Mouse (Mus musculus): ENCODE measurements at regions not wholly inside any gene's neighbourhood (a gene's known extent, or its start where the extent isn't known, plus 50 kb on each side); places are given as distances from the start of the nearest gene placed in this dataset.

DNA sequence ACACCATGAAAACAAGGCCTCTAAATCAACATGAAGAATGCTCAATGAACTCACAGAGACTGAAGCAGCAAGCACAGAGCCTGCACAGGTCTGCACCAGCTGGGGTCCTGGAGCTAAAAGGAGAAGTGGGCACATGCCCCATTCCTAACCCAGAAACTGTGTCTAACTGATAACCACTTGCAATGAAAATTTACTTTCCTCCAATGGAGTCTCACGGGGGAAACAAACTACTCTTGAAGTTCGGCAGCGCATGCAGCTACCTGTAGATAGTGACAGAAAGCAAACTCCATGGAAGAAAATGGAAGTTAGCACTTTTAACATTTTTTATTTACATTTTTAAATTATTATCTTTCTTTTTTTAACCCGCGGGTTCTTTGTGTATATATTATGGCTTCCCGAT lies 76.8 kb upstream of the Akap6 start:
- no peak overlapping the region for H3K27ac ChIP-seq (ENCODE audit: low read depth, low read length)
- H3K36me3 ChIP-seq (ENCODE audit: control insufficient read depth, insufficient read depth, low read length): no peaks in the 10 kb centered on the region
- WGBS: 92% methylated on average over 6 of the region's 6 CpGs

DNA sequence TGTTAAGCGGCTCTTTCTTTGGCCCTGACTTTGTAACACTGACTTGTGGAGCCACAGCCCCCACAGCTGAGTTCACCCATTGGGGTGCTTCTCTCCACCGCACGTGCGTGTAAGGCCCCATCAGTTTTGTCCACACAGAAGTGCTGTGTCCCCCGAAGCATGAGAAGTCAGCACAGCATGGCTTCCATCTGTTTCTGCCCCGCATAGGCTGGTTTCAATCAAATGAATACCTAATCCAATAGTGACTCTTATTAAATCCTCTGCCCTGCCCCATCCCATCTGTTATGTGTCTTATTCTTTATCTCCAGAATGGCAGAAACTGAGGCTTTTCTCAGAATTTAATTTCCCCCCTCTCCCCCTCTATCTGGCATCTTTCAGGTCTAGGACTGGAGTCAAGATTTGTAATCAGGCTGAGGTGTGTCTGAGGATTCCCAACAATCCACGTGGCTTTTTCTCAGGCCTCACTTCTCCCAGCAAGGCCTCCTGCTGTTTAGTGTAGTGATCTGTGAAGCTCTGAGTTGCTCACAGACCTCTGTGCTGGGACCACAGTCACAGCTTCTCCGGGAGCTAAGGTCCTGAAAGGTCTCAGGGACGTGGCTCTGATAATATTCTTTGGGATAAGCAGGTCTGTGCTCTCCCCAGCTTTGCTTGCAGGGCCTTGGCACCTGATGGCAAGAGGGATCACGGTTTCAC lies 75.6 kb upstream of the Akap6 start:
- Histone ChIP-seq H3K27ac (ENCODE audit: low read depth, low read length) (no peak overlapping the region), H3K4me3 (ENCODE audit: low read length) (no peak overlapping the region), H3K4me1 (ENCODE audit: control insufficient read depth, insufficient read depth, low read length) (0 out of 2 replicates have a peak, but pooled peaks cover 2% of the 10 kb centered on the region), H3K27me3 (ENCODE audit: control insufficient read depth, insufficient read depth, low read length) (no peaks in the 10 kb centered on the region), H3K9ac (ENCODE audit: low read depth, low read length) (no peak overlapping the region), H3K9me3 (ENCODE audit: control insufficient read depth, low read length) (no peaks in the 10 kb centered on the region), H3K4me2 (replicated peaks; ENCODE audit: low read depth, low read length) (no peak overlapping the region), H3K36me3 (ENCODE audit: control insufficient read depth, insufficient read depth, low read length) (no peaks in the 10 kb centered on the region)
- 71% methylated on average over 10 of the region's 10 CpGs for WGBS
- no peak for ATAC-seq (ENCODE audit: low FRiP score, low TSS enrichment)

More for the DNA sequence above, 76.8 kb upstream of the Akap6 start:
- Histone ChIP-seq H3K27me3 (ENCODE audit: control insufficient read depth, insufficient read depth, low read length) (no peaks in the 10 kb centered on the region), H3K4me1 (ENCODE audit: control insufficient read depth, insufficient read depth, low read length) (no peaks in the 10 kb centered on the region), H3K9me3 (ENCODE audit: control insufficient read depth, low read length) (no peaks in the 10 kb centered on the region), H3K9ac (ENCODE audit: low read depth, low read length) (no peak overlapping the region), H3K4me2 (replicated peaks; ENCODE audit: low read depth, low read length) (no peak overlapping the region), H3K4me3 (ENCODE audit: low read length) (no peak overlapping the region)
- no peak for ATAC-seq (ENCODE audit: low FRiP score, low TSS enrichment)

DNA sequence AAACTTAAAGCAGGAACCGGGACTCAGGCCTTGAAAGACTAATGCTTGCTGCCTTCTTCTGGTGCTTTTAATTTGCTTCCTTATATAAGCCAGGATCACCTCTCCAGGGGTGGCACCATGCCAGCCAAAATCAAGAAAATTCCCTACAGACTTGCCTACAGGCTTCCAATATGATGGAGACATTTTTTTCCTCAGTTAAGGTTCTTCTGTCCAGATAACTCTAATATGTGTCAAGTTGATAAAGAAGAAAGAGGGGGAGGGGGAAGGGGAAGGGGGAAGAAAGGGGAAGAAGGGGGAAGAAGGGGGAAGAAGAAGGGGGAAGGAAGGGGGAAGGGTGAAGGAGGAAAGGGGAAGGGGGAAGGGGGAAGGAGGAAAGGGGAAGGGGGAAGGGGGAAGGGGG lies 74.3 kb upstream of the Akap6 start:
- 78% methylated on average over 1 of the region's 1 CpGs for WGBS
- ATAC-seq (ENCODE audit: low FRiP score, low TSS enrichment): no peak

DNA sequence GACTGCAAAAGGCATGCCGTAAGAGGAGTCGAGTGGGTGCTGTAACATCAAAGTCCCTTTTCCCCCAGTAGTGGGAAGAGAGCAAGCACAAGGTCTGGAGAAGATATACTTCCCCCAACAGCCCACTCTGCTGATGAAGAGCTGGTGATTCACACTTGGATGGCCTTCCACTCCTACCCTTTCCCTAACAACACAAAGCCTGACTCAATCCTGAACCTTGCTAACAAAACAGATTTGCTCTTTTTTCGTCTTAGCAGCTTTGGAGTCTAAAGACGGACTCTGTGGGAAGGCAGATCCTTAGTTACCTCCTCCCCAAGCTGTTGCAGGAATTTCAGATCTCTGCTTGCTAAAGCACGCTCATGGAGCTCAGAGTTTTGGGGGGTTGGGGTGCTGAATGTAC lies 70.4 kb upstream of the Akap6 start:
- H3K4me1 ChIP-seq (ENCODE audit: control insufficient read depth, insufficient read depth, low read length): 0 out of 2 replicates have a peak, but pooled peaks cover 2% of the 10 kb centered on the region
- WGBS: 71% methylated on average over 5 of the region's 5 CpGs
- no peak overlapping the region for H3K27ac ChIP-seq (ENCODE audit: low read depth, low read length)
- H3K4me3 ChIP-seq (ENCODE audit: low read length): no peak overlapping the region
- ATAC-seq (ENCODE audit: low FRiP score, low TSS enrichment): no peak
- H3K9me3 ChIP-seq (ENCODE audit: control insufficient read depth, low read length): no peaks in the 10 kb centered on the region
- no peak overlapping the region for H3K4me2 ChIP-seq (replicated peaks; ENCODE audit: low read depth, low read length)
- no peak overlapping the region for H3K9ac ChIP-seq (ENCODE audit: low read depth, low read length)
- H3K27me3 ChIP-seq (ENCODE audit: control insufficient read depth, insufficient read depth, low read length): no peaks in the 10 kb centered on the region
- H3K36me3 ChIP-seq (ENCODE audit: control insufficient read depth, insufficient read depth, low read length): no peaks in the 10 kb centered on the region

More for the DNA sequence above, 74.3 kb upstream of the Akap6 start:
- H3K4me3 ChIP-seq (ENCODE audit: low read length): no peak overlapping the region
- H3K36me3 ChIP-seq (ENCODE audit: control insufficient read depth, insufficient read depth, low read length): no peaks in the 10 kb centered on the region
- H3K9me3 ChIP-seq (ENCODE audit: control insufficient read depth, low read length): no peaks in the 10 kb centered on the region
- no peak overlapping the region for H3K9ac ChIP-seq (ENCODE audit: low read depth, low read length)
- no peak overlapping the region for H3K4me2 ChIP-seq (replicated peaks; ENCODE audit: low read depth, low read length)
- 0 out of 2 replicates have a peak, but pooled peaks cover 2% of the 10 kb centered on the region for H3K4me1 ChIP-seq (ENCODE audit: control insufficient read depth, insufficient read depth, low read length)
- H3K27ac ChIP-seq (ENCODE audit: low read depth, low read length): no peak overlapping the region
- no peaks in the 10 kb centered on the region for H3K27me3 ChIP-seq (ENCODE audit: control insufficient read depth, insufficient read depth, low read length)

DNA sequence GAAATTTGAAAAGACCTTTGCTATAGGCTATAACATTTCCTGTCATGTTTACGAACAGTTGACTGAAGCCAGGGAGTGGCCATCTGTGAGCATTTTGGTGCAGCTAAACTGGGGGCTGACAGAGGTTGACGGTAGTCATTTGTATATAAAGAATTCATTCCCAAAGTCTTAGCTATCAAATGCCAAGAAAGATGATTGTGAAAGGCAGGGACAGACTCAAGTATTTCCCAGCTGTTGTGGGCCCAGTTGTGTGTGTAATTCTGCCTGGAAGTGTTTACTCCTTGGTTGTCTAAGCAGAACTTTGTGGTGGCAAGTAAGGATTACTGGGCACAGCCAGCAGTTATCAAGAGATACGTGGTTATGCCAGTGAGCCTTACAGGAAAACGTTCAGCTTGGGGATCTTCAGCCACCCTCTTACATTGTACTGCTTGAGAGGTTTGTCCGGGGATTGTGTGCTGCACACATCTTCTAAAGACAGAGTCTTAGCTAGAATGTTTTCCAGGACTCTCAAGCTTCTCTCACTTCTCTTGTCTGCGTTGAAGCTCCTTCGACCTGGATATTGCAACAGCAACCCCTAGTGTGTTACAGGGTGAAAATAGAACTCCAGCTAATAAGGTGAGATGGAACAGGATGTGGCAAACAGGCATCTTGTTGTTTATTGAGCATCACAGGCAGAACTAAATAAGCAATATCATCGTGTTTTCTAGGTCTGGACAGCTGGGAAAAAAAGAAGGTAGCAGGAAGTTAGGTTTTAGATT lies 63.9 kb upstream of the Akap6 start:
- Histone ChIP-seq H3K36me3 (ENCODE audit: control insufficient read depth, insufficient read depth, low read length) (no peaks in the 10 kb centered on the region), H3K9ac (ENCODE audit: low read depth, low read length) (no peak overlapping the region), H3K27ac (ENCODE audit: low read depth, low read length) (no peak overlapping the region), H3K4me1 (ENCODE audit: control insufficient read depth, insufficient read depth, low read length) (no peaks in the 10 kb centered on the region), H3K4me2 (replicated peaks; ENCODE audit: low read depth, low read length) (no peak overlapping the region), H3K27me3 (ENCODE audit: control insufficient read depth, insufficient read depth, low read length) (no peaks in the 10 kb centered on the region), H3K4me3 (ENCODE audit: low read length) (no peak overlapping the region), H3K9me3 (ENCODE audit: control insufficient read depth, low read length) (no peaks in the 10 kb centered on the region)
- 56% methylated on average over 8 of the region's 8 CpGs for WGBS
- no peak for ATAC-seq (ENCODE audit: low FRiP score, low TSS enrichment)

DNA sequence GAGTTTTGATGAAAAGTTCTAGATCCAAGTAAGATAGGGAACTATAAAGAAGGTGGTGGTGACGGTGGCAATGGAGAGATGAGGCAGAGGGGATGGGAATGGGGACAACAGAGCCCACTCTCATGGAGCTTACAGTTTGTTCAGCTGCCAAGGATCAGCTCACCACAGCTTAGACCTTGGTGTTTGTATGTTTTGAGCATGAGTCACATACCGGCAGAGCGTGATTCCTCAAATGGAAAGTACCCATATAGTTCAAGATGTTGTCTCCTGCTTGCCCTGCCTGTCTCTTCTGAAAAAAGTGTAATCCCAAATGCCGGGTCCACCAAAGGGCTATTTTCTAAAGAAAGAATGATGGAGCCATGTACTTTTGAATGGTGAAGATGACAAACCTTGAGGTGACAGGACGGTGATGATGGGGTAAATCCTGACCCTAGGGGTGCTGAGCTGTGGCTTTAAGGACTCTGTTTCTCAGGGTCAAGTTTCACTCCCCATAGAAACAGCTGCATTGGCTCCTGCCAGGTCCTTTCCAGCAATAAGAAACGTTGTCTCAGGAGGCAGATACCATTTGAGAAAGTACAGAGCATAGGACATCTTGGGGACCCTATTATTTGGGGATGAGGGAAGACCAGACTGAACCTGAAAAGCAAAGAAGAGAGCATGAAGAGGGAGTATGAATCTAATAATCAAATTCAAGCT lies 62.8 kb upstream of the Akap6 start:
- Histone ChIP-seq H3K9ac (ENCODE audit: low read depth, low read length) (no peak overlapping the region), H3K36me3 (ENCODE audit: control insufficient read depth, insufficient read depth, low read length) (no peaks in the 10 kb centered on the region), H3K4me3 (ENCODE audit: low read length) (no peak overlapping the region), H3K27ac (ENCODE audit: low read depth, low read length) (no peak overlapping the region), H3K9me3 (ENCODE audit: control insufficient read depth, low read length) (no peaks in the 10 kb centered on the region), H3K27me3 (ENCODE audit: control insufficient read depth, insufficient read depth, low read length) (no peaks in the 10 kb centered on the region), H3K4me2 (replicated peaks; ENCODE audit: low read depth, low read length) (no peak overlapping the region), H3K4me1 (ENCODE audit: control insufficient read depth, insufficient read depth, low read length) (no peaks in the 10 kb centered on the region)
- 66% methylated on average over 6 of the region's 6 CpGs for WGBS
- ATAC-seq (ENCODE audit: low FRiP score, low TSS enrichment): no peak

DNA sequence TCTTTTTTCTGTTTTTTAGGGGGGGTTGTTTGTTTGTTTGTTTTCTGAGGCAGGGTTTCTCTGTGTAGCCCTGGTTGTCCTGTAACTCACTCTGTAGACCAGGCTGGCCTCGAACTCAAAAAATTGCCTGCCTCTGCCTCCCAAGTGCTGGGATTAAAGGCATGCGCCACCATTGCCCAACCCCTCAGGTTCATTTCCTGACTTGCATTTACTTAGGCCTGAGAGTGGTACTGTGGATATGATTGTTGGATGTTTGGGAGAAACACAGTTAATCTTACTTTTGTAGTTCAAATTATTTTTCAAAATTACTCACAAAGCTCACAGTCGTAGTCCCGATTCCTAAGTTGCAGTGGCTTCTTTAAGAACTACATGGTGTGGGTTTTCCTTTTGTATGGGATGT lies 62.3 kb upstream of the Akap6 start:
- 92% methylated on average over 4 of the region's 4 CpGs for WGBS
- no peak overlapping the region for H3K9ac ChIP-seq (ENCODE audit: low read depth, low read length)

DNA sequence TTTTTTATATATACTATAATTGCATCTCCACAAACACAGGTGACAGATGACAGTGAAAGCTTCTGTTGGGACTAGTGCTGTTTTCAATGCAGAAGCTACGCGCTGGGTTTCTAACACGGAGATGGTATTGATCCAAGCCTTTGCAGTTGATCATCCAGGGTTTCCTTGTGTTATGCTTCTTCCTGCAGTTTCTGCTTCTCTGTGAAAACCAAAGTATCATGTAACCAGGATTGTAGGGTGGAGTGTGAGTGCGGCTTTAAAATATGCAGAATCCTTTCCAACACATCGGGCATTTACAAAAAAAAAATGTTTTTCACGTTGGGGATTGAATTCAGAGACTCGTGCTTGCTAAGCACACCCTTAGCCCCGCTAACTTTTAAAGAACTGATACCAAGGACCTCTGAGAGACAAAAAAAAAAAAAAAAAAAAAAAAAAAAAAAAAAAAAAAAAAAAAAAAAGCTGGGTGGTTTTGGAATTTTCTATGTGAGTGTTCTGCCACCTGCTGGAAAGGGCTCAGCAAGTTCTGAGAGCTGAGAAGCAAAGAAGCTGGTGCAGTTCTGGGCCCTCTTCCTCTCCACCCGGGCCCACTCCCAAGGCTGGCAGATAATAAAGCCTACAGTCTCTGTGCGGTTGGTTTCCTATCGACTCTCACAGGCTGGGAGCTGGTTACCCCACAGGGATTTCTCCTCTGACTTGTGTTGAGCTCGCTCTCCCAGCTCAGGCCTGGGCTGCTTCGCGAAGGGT lies 61.5 kb upstream of the Akap6 start:
- Histone ChIP-seq H3K27me3 (ENCODE audit: control insufficient read depth, insufficient read depth, low read length) (no peaks in the 10 kb centered on the region), H3K9me3 (ENCODE audit: control insufficient read depth, low read length) (no peaks in the 10 kb centered on the region), H3K27ac (ENCODE audit: low read depth, low read length) (no peak overlapping the region; the same call in 1 of the 2 replicates), H3K9ac (ENCODE audit: low read depth, low read length) (no peak overlapping the region), H3K4me2 (replicated peaks; ENCODE audit: low read depth, low read length) (no peak overlapping the region), H3K4me3 (ENCODE audit: low read length) (no peak overlapping the region), H3K36me3 (ENCODE audit: control insufficient read depth, insufficient read depth, low read length) (no peaks in the 10 kb centered on the region), H3K4me1 (ENCODE audit: control insufficient read depth, insufficient read depth, low read length) (no peaks in the 10 kb centered on the region)
- 0 out of 2 replicates have a peak, but pooled peaks have one; percentile 20 for ATAC-seq (ENCODE audit: low FRiP score, low TSS enrichment)
- 60% methylated on average over 14 of the region's 14 CpGs for WGBS

More for the DNA sequence above, 62.3 kb upstream of the Akap6 start:
- no peak for ATAC-seq (ENCODE audit: low FRiP score, low TSS enrichment)
- H3K27ac ChIP-seq (ENCODE audit: low read depth, low read length): no peak overlapping the region
- no peak overlapping the region for H3K4me3 ChIP-seq (ENCODE audit: low read length)
- H3K27me3 ChIP-seq (ENCODE audit: control insufficient read depth, insufficient read depth, low read length): no peaks in the 10 kb centered on the region
- H3K4me2 ChIP-seq (replicated peaks; ENCODE audit: low read depth, low read length): no peak overlapping the region
- H3K9me3 ChIP-seq (ENCODE audit: control insufficient read depth, low read length): no peaks in the 10 kb centered on the region
- H3K4me1 ChIP-seq (ENCODE audit: control insufficient read depth, insufficient read depth, low read length): no peaks in the 10 kb centered on the region
- no peaks in the 10 kb centered on the region for H3K36me3 ChIP-seq (ENCODE audit: control insufficient read depth, insufficient read depth, low read length)

All from kidney, embryonic 14.5 days (tissue).